Mouse (Mus musculus): ENCODE measurements around the gene Rnf222. TPM values are rescaled to one million over a fixed set of nuclear protein-coding genes. Genes with fewer than 3 reads are reported as not detected.

Gene Rnf222
- polyA plus RNA-seq, 1 experiment from 2014 or later = not detected

- 88% methylated on average over 3 of the region's 3 CpGs for WGBS
- H3K27ac ChIP-seq (ENCODE audit: low read length) = no peak overlapping the region
- peaks cover 6% of the 10 kb centered on the region for H3K4me1 ChIP-seq (ENCODE audit: control insufficient read depth, insufficient read depth, low read length)
- H3K27me3 ChIP-seq (ENCODE audit: control insufficient read depth, insufficient read depth, low read depth, low read length) = no peaks in the 10 kb centered on the region
- no peak overlapping the region for H3K4me3 ChIP-seq (ENCODE audit: low read depth, low read length)
- H3K9ac ChIP-seq (ENCODE audit: low read depth, low read length) = no peak overlapping the region
- H3K36me3 ChIP-seq (ENCODE audit: control insufficient read depth, insufficient read depth, low read length) = no peaks in the 10 kb centered on the region
- no peak for ATAC-seq
- no peak overlapping the region for H3K4me2 ChIP-seq (ENCODE audit: low read length)
- no peaks in the 10 kb centered on the region for H3K9me3 ChIP-seq (replicated peaks; ENCODE audit: control insufficient read depth, low read length, poor library complexity, severe bottlenecking)
Measured at GRCm38 (mm10) chr11:68857329-68857728, 31.0 kb upstream of the Rnf222 start.

- 88% methylated on average over 8 of the region's 8 CpGs for WGBS
Measured at GRCm38 (mm10) chr11:68859943-68860593, 28.3 kb upstream of the Rnf222 start.

DNA sequence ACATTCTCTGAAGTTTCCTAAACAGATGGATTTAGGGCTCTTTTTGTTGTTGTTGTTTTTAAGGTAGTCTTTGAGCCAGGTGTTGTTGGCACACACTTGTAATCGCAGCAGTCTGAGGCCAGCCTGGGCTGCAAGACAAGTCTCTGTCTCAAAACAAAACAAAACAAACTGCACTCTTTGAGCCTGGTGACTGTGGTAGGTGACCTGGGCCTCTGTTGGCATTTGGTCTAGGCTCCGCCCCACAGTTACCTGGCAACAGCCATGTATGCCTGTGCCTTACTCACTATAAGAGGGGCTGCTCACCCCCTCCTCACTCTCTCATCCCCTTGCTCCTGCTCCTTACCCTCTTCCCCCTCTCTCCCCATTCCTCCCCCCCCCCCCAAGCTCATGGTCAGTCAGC is 26.1 kb upstream of the Rnf222 start:
- WGBS = 76% methylated on average over 2 of the region's 2 CpGs
- no peak overlapping the region for H3K4me3 ChIP-seq (ENCODE audit: low read depth, low read length)
- no peaks in the 10 kb centered on the region for H3K27me3 ChIP-seq (ENCODE audit: control insufficient read depth, insufficient read depth, low read depth, low read length)
- ATAC-seq = no peak
- H3K4me2 ChIP-seq (ENCODE audit: low read length) = no peak overlapping the region
- H3K36me3 ChIP-seq (ENCODE audit: control insufficient read depth, insufficient read depth, low read length) = no peaks in the 10 kb centered on the region
- no peak overlapping the region for H3K9ac ChIP-seq (ENCODE audit: low read depth, low read length)
- no peaks in the 10 kb centered on the region for H3K4me1 ChIP-seq (ENCODE audit: control insufficient read depth, insufficient read depth, low read length)
- no peaks in the 10 kb centered on the region for H3K9me3 ChIP-seq (replicated peaks; ENCODE audit: control insufficient read depth, low read length, poor library complexity, severe bottlenecking)
- H3K27ac ChIP-seq (ENCODE audit: low read length) = no peak overlapping the region

More at GRCm38 (mm10) chr11:68859943-68860593, 28.3 kb upstream of the Rnf222 start:
- Histone ChIP-seq H3K27ac (ENCODE audit: low read length) (no peak overlapping the region), H3K4me3 (ENCODE audit: low read depth, low read length) (no peak overlapping the region), H3K4me1 (ENCODE audit: control insufficient read depth, insufficient read depth, low read length) (no peaks in the 10 kb centered on the region), H3K9ac (ENCODE audit: low read depth, low read length) (no peak overlapping the region), H3K36me3 (ENCODE audit: control insufficient read depth, insufficient read depth, low read length) (no peaks in the 10 kb centered on the region), H3K27me3 (ENCODE audit: control insufficient read depth, insufficient read depth, low read depth, low read length) (no peaks in the 10 kb centered on the region), H3K4me2 (ENCODE audit: low read length) (no peak overlapping the region), H3K9me3 (replicated peaks; ENCODE audit: control insufficient read depth, low read length, poor library complexity, severe bottlenecking) (no peaks in the 10 kb centered on the region)
- ATAC-seq = no peak

DNA sequence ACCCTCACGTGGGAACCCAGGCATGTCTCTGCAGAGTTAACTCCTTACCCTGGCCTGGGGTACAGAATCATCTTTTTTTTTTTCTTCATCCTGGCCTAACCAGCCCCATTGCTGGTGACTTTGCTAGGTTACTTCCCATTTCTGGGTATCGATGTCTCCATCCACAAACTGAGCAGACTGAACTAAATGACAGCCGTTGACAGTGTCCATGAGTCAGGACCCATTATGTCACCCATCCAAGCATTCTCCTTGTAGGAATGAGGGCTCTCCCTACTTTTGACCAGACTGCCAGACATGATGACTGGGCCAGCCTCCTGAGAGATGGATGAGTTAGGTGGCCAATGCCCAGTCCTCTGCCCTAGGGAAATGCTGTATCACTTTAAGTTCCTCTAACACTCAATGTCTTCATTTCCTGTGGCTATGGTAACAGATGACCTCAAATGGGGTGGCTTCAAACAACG is 24.7 kb upstream of the Rnf222 start:
- Histone ChIP-seq H3K27ac (ENCODE audit: low read length) (no peak overlapping the region), H3K9me3 (replicated peaks; ENCODE audit: control insufficient read depth, low read length, poor library complexity, severe bottlenecking) (no peaks in the 10 kb centered on the region), H3K9ac (ENCODE audit: low read depth, low read length) (no peak overlapping the region), H3K4me3 (ENCODE audit: low read depth, low read length) (no peak overlapping the region), H3K4me2 (ENCODE audit: low read length) (no peak overlapping the region), H3K27me3 (ENCODE audit: control insufficient read depth, insufficient read depth, low read depth, low read length) (no peaks in the 10 kb centered on the region), H3K4me1 (ENCODE audit: control insufficient read depth, insufficient read depth, low read length) (no peaks in the 10 kb centered on the region), H3K36me3 (ENCODE audit: control insufficient read depth, insufficient read depth, low read length) (no peaks in the 10 kb centered on the region)
- WGBS = 78% methylated on average over 4 of the region's 4 CpGs
- no peak for ATAC-seq

DNA sequence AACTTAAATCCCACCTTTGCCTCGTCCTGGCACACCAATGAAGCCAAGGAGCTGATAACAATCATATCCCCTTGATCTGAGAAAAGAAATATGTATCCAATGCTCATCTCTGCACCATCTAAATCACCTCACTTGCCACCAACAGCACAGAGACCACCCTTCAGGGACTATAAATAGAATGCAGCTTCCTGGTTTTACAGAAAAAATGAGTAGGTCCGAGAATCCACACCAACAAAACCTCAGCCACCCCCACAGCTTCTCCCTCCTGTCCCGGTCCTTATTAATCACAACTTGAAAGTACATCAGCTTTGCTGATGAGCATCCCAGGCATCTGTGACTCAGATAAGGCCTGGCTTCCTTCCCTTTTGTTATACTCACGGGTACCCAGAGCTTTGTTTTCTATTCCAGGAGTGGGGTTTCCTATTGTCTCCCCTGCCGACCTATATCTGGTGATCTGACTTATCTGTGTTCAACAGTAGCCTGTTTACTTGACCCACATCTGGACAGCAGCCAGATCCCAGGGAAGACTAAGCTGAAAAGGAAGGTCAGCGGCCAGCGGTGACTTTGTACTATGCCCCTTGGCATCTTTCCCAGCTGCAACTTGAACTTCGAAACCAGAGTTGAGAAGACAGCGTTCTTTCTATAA is 23.7 kb upstream of the Rnf222 start:
- H3K27me3 ChIP-seq (ENCODE audit: control insufficient read depth, insufficient read depth, low read depth, low read length) = no peaks in the 10 kb centered on the region
- no peak overlapping the region for H3K4me3 ChIP-seq (ENCODE audit: low read depth, low read length)
- H3K27ac ChIP-seq (ENCODE audit: low read length) = no peak overlapping the region
- H3K4me1 ChIP-seq (ENCODE audit: control insufficient read depth, insufficient read depth, low read length) = no peaks in the 10 kb centered on the region
- no peak overlapping the region for H3K9ac ChIP-seq (ENCODE audit: low read depth, low read length)
- ATAC-seq = no peak
- H3K36me3 ChIP-seq (ENCODE audit: control insufficient read depth, insufficient read depth, low read length) = no peaks in the 10 kb centered on the region
- 56% methylated on average over 9 of the region's 9 CpGs for WGBS
- H3K4me2 ChIP-seq (ENCODE audit: low read length) = no peak overlapping the region
- H3K9me3 ChIP-seq (replicated peaks; ENCODE audit: control insufficient read depth, low read length, poor library complexity, severe bottlenecking) = no peaks in the 10 kb centered on the region

- H3K27ac ChIP-seq (ENCODE audit: low read length) = no peak overlapping the region
- no peak for ATAC-seq
- no peak overlapping the region for H3K9ac ChIP-seq (ENCODE audit: low read depth, low read length)
- no peaks in the 10 kb centered on the region for H3K4me1 ChIP-seq (ENCODE audit: control insufficient read depth, insufficient read depth, low read length)
- 85% methylated on average over 9 of the region's 9 CpGs for WGBS
- H3K4me2 ChIP-seq (ENCODE audit: low read length) = no peak overlapping the region
- no peaks in the 10 kb centered on the region for H3K27me3 ChIP-seq (ENCODE audit: control insufficient read depth, insufficient read depth, low read depth, low read length)
- H3K9me3 ChIP-seq (replicated peaks; ENCODE audit: control insufficient read depth, low read length, poor library complexity, severe bottlenecking) = no peaks in the 10 kb centered on the region
- no peaks in the 10 kb centered on the region for H3K36me3 ChIP-seq (ENCODE audit: control insufficient read depth, insufficient read depth, low read length)
- no peak overlapping the region for H3K4me3 ChIP-seq (ENCODE audit: low read depth, low read length)
Measured at GRCm38 (mm10) chr11:68871277-68871676, 17.1 kb upstream of the Rnf222 start.

DNA sequence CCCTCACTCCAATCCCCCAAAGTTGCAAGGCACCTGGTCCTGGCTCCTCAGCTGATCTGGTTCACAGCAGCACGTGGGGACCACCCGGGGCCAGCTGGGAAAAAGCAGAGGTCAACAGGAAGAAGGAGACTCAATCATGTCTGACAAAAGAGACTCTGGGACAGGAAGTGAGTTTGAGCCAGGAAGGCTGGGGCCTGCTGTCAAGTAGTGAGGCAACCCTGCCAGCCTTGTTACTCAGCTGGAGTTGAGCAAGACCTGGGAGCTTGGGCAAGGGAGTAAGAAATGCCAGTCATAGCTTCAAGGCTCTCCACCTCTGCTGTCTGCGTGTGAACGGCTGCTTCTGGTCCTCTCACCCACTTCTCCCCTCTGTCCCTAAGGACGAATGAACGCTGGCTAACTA is 16.6 kb upstream of the Rnf222 start, which contains the start of gene Ndel1:
Gene Ndel1, minus strand, starts transcription at position 111 of the 400 bp plus-strand sequence.
- 75% methylated on average over 6 of the region's 6 CpGs for WGBS
- ATAC-seq = no peak
- Histone ChIP-seq H3K4me3 (ENCODE audit: low read depth, low read length) (no peak within 1 kb of the TSS), H3K27me3 (ENCODE audit: control insufficient read depth, insufficient read depth, low read depth, low read length) (no peaks in the 10 kb centered on the region), H3K9ac (ENCODE audit: low read depth, low read length) (no peak within 1 kb of the TSS), H3K27ac (ENCODE audit: low read length) (no peak within 1 kb of the TSS), H3K4me2 (ENCODE audit: low read length) (no peak within 1 kb of the TSS), H3K4me1 (ENCODE audit: control insufficient read depth, insufficient read depth, low read length) (no peaks in the 10 kb centered on the region), H3K36me3 (ENCODE audit: control insufficient read depth, insufficient read depth, low read length) (no peaks in the 10 kb centered on the region), H3K9me3 (replicated peaks; ENCODE audit: control insufficient read depth, low read length, poor library complexity, severe bottlenecking) (no peaks in the 10 kb centered on the region)

DNA sequence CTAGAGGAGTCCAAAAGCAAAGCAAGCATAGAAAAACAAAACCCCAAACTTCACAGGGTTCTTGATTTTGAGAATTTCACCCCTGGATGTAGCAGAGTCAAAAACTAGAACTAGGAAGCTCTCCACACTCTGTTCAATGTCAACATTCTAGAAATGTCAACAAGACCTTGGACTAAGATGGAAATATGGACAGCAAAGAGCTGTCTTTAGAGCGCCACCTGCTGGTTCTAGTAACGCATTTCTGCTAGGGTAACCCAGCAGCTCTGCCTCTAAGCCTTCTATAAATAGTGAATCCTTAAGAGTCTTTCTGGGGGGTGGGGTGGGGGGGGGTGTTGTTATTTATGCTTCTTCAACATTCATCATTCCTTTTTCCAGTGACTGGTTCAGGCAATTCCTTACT is 13.5 kb upstream of the Rnf222 start:
- Histone ChIP-seq H3K4me2 (ENCODE audit: low read length) (no peak overlapping the region), H3K9ac (ENCODE audit: low read depth, low read length) (no peak overlapping the region), H3K36me3 (ENCODE audit: control insufficient read depth, insufficient read depth, low read length) (no peaks in the 10 kb centered on the region), H3K9me3 (replicated peaks; ENCODE audit: control insufficient read depth, low read length, poor library complexity, severe bottlenecking) (no peaks in the 10 kb centered on the region), H3K27ac (ENCODE audit: low read length) (no peak overlapping the region), H3K27me3 (ENCODE audit: control insufficient read depth, insufficient read depth, low read depth, low read length) (no peaks in the 10 kb centered on the region), H3K4me1 (ENCODE audit: control insufficient read depth, insufficient read depth, low read length) (no peaks in the 10 kb centered on the region), H3K4me3 (ENCODE audit: low read depth, low read length) (no peak overlapping the region)
- WGBS = 0% methylated on average over 2 of the region's 2 CpGs
- ATAC-seq = no peak

- H3K4me2 ChIP-seq (ENCODE audit: low read length) = no peak overlapping the region
- no peaks in the 10 kb centered on the region for H3K4me1 ChIP-seq (ENCODE audit: control insufficient read depth, insufficient read depth, low read length)
- H3K27me3 ChIP-seq (ENCODE audit: control insufficient read depth, insufficient read depth, low read depth, low read length) = no peaks in the 10 kb centered on the region
- H3K36me3 ChIP-seq (ENCODE audit: control insufficient read depth, insufficient read depth, low read length) = no peaks in the 10 kb centered on the region
- 96% methylated on average over 5 of the region's 5 CpGs for WGBS
- no peak overlapping the region for H3K27ac ChIP-seq (ENCODE audit: low read length)
- H3K9ac ChIP-seq (ENCODE audit: low read depth, low read length) = no peak overlapping the region
- H3K9me3 ChIP-seq (replicated peaks; ENCODE audit: control insufficient read depth, low read length, poor library complexity, severe bottlenecking) = no peaks in the 10 kb centered on the region
- no peak overlapping the region for H3K4me3 ChIP-seq (ENCODE audit: low read depth, low read length)
- no peak for ATAC-seq
Measured at GRCm38 (mm10) chr11:68878811-68879210, 9.5 kb upstream of the Rnf222 start.

Measured in midbrain, embryonic 16.5 days (tissue).